Mouse (Mus musculus): ENCODE data around the gene Nfx1. TPM values are rescaled to one million over a fixed set of nuclear protein-coding genes. Genes with fewer than 3 reads are reported as not detected.

Gene Nfx1
- polyA plus RNA-seq, 1 experiment from 2014 or later = 31.7 TPM

DNA sequence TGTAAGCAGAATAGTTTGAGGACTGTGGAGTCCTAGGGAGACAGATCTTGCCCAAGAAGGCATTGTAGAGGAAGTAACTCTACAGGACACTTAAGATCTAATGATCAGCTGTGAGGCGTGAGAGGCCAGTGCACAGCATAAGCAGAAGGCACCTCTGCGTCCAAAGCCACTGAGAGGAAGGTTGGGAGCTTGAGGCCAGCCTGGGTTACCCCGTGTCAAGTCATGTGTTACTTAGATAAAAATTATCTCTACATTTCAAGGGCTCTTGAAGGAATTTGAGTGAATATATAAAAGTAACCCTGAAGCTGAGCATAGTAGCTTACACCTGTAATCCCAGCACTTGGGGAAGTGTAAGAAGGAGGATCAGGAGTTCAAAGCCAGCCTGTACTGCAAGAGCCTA lies 42.6 kb downstream of the Nfx1 start:
- no peaks in the 10 kb centered on the region for H3K9me3 ChIP-seq (ENCODE audit: low read length)
- 81% methylated on average over 3 of the region's 3 CpGs for WGBS
- ATAC-seq (no peak), DNase-seq (ENCODE audit: low spot score) (no peak)
- TF ChIP-seq CTCF (IDR thresholded peaks at IDR 0.05) (no peak), EP300 (IDR thresholded peaks at IDR 0.05) (no peak)
- no peak overlapping the region for H3K27ac ChIP-seq (ENCODE audit: low read length)
- H3K9ac ChIP-seq (replicated peaks; ENCODE audit: low read depth) = no peak overlapping the region
- H3K27me3 ChIP-seq (replicated peaks; ENCODE audit: insufficient read depth, low read length) = no peaks in the 10 kb centered on the region
- H3K36me3 ChIP-seq (ENCODE audit: insufficient read depth, low read length) = peaks cover 34% of the 10 kb centered on the region; the same call in 1 of the 2 replicates
- H3K4me2 ChIP-seq (replicated peaks; ENCODE audit: low read depth, low read length) = no peak overlapping the region
- no peak overlapping the region for H3K4me3 ChIP-seq (ENCODE audit: low read depth, low read length)
- H3K4me1 ChIP-seq (ENCODE audit: insufficient read depth, low read depth, low read length) = no peaks in the 10 kb centered on the region

DNA sequence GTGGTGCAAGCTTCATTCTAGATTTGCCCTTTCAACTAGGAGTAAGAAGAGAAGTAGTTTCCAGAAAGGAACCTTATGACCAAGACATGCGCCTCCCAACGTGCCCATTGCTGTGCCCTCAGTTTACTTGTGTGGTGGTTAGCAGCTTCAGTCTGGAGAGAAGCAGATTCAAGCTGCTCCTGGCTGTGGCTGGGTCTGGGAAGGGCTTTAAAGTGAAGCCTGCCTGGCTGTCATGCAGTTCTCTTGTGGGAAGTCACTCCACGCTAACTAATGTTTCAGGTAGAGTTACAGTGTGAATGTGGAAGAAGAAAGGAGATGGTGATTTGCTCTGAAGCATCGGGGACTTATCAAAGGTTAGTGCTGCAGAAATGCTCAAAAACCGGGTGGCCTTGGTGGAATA lies 45.1 kb downstream of the Nfx1 start:
- ATAC-seq = no peak

DNA sequence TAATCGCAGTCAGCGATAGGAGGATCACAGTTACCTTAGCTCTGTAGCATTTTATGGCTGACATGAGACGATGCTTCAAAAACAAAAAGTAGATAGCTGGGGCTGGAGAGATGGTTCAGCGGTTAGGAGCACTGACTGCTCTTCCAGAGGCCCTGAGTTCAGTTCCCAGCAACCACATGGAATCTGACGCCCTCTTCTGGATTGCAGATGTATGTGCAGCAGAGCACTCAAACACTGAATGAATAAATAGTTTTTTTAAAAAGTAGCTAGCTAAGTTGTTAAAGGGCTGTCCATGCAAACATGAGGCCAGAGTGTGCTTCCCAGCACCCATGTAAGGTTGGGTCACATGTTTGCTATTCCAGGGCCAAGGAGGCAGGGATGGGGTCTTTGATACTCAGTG lies 50.4 kb downstream of the Nfx1 start:
- H3K27me3 ChIP-seq (replicated peaks; ENCODE audit: insufficient read depth, low read length) = no peaks in the 10 kb centered on the region
- ATAC-seq (no peak), DNase-seq (ENCODE audit: low spot score) (no peak)
- H3K4me3 ChIP-seq (ENCODE audit: low read depth, low read length) = no peak overlapping the region
- no peaks in the 10 kb centered on the region for H3K4me1 ChIP-seq (ENCODE audit: insufficient read depth, low read depth, low read length)
- 89% methylated on average over 5 of the region's 5 CpGs for WGBS
- H3K9ac ChIP-seq (replicated peaks; ENCODE audit: low read depth) = no peak overlapping the region
- H3K27ac ChIP-seq (ENCODE audit: low read length) = no peak overlapping the region
- no peak overlapping the region for H3K4me2 ChIP-seq (replicated peaks; ENCODE audit: low read depth, low read length)
- H3K36me3 ChIP-seq (ENCODE audit: insufficient read depth, low read length) = peaks cover 21% of the 10 kb centered on the region; the same call in 1 of the 2 replicates
- TF ChIP-seq EP300 (IDR thresholded peaks at IDR 0.05) (no peak), CTCF (IDR thresholded peaks at IDR 0.05) (peak; percentile 32)
- no peaks in the 10 kb centered on the region for H3K9me3 ChIP-seq (ENCODE audit: low read length)

More for the DNA sequence above, 45.1 kb downstream of the Nfx1 start:
- Histone ChIP-seq H3K27ac (ENCODE audit: low read length) (no peak overlapping the region), H3K9me3 (ENCODE audit: low read length) (no peaks in the 10 kb centered on the region), H3K36me3 (ENCODE audit: insufficient read depth, low read length) (peaks cover 25% of the 10 kb centered on the region; the same call in 1 of the 2 replicates), H3K4me2 (replicated peaks; ENCODE audit: low read depth, low read length) (no peak overlapping the region), H3K4me1 (ENCODE audit: insufficient read depth, low read depth, low read length) (no peaks in the 10 kb centered on the region), H3K27me3 (replicated peaks; ENCODE audit: insufficient read depth, low read length) (no peaks in the 10 kb centered on the region), H3K9ac (replicated peaks; ENCODE audit: low read depth) (no peak overlapping the region), H3K4me3 (ENCODE audit: low read depth, low read length) (no peak overlapping the region)
- 94% methylated on average over 5 of the region's 5 CpGs for WGBS
- TF ChIP-seq CTCF (IDR thresholded peaks at IDR 0.05) = no peak
- TF ChIP-seq EP300 (IDR thresholded peaks at IDR 0.05) = no peak
- no peak for DNase-seq (ENCODE audit: low spot score)

DNA sequence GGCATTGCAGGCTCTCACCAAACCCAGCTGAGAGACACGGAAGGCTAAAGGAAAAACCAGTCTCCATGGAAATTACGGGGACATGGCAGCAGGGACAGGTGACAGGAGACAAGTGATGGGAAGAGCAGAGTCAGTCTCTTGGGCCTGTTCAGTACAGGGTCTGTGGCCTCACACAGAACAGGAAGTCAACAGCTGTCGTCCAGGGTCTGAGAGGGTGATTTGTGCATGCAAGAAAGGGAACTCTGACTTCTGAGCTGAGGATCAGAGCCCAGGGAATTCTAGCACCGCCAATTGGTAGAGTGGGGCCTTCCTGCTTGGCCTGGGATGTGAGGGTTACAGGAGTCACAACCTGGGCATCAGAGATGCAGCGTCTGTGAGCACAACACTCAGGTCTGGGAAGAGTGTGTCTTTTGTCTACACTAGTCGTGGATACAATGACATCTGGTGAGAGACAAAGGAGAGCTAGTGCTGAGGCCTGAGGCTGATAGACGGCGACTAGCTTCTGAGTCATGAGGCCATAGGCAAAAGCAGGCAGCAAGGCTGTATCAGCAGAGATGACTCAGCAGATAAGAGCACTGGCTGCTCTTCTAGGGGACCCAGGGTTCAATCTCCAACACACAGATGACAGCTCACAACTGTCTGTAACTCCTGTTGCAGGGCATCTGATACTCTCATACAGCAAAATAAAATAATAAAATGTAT lies 55.5 kb downstream of the Nfx1 start:
- peaks cover 10% of the 10 kb centered on the region; the same call in 1 of the 2 replicates for H3K36me3 ChIP-seq (ENCODE audit: insufficient read depth, low read length)

DNA sequence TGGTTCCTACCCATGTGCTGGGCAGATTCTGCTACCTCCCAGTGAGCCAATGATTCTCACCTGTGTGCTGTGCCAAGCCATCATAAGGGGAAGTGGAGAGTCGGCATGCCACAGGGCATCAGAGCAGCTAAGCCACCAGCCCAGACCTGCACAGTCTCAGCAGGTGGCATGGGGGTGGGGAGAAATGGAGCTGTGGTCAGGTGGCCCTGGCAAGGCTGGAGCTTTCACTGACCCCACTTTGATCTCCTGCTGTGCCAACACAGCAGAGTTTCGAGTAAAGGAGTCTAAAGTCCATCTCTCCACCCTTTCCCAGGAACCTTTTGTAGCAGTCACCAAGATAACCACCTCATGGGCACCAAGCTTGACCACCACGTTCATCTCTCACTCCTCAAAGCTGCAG lies 57.2 kb downstream of the Nfx1 start:
- no peak for DNase-seq (ENCODE audit: low spot score)
- H3K9ac ChIP-seq (replicated peaks; ENCODE audit: low read depth) = no peak overlapping the region
- TF ChIP-seq CTCF (IDR thresholded peaks at IDR 0.05) (no peak), EP300 (IDR thresholded peaks at IDR 0.05) (no peak)
- H3K36me3 ChIP-seq (ENCODE audit: insufficient read depth, low read length) = no peaks in the 10 kb centered on the region
- H3K27me3 ChIP-seq (replicated peaks; ENCODE audit: insufficient read depth, low read length) = no peaks in the 10 kb centered on the region
- no peak overlapping the region for H3K27ac ChIP-seq (ENCODE audit: low read length)
- no peaks in the 10 kb centered on the region for H3K4me1 ChIP-seq (ENCODE audit: insufficient read depth, low read depth, low read length)
- no peaks in the 10 kb centered on the region for H3K9me3 ChIP-seq (ENCODE audit: low read length)
- 87% methylated on average over 3 of the region's 3 CpGs for WGBS
- ATAC-seq = no peak
- H3K4me2 ChIP-seq (replicated peaks; ENCODE audit: low read depth, low read length) = no peak overlapping the region
- H3K4me3 ChIP-seq (ENCODE audit: low read depth, low read length) = no peak overlapping the region

More for the DNA sequence above, 55.5 kb downstream of the Nfx1 start:
- 66% methylated on average over 8 of the region's 8 CpGs for whole genome bisulfite sequencing
- H3K4me3 ChIP-seq (ENCODE audit: low read depth, low read length) = no peak overlapping the region
- DNase-seq (ENCODE audit: low spot score) (no peak), ATAC-seq (no peak)
- TF ChIP-seq CTCF (IDR thresholded peaks at IDR 0.05) (no peak), EP300 (IDR thresholded peaks at IDR 0.05) (no peak)
- H3K9ac ChIP-seq (replicated peaks; ENCODE audit: low read depth) = no peak overlapping the region
- H3K9me3 ChIP-seq (ENCODE audit: low read length) = no peaks in the 10 kb centered on the region
- H3K4me2 ChIP-seq (replicated peaks; ENCODE audit: low read depth, low read length) = no peak overlapping the region
- H3K27ac ChIP-seq (ENCODE audit: low read length) = no peak overlapping the region
- H3K27me3 ChIP-seq (replicated peaks; ENCODE audit: insufficient read depth, low read length) = no peaks in the 10 kb centered on the region
- H3K4me1 ChIP-seq (ENCODE audit: insufficient read depth, low read depth, low read length) = no peaks in the 10 kb centered on the region

DNA sequence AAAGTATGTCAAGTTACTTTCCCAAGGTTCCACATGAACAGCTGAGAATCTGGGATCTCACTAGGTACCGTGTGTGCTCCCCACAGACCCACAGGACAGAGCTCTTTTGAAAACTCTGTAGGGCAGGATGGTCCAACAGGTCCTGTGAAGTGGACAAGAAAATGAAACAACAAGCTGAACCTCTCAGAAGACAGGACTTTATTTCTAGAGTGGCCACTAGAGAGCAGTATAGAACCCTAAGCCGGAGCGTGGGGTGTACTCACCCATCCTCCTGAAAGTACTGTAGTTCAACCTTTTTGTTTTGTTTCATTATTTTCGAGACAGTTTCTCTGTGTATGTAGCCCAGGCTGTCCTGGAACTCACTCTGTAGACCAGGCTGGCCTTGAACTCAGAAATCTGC lies 57.6 kb downstream of the Nfx1 start:
- Histone ChIP-seq H3K27me3 (replicated peaks; ENCODE audit: insufficient read depth, low read length) (no peaks in the 10 kb centered on the region), H3K9me3 (ENCODE audit: low read length) (no peaks in the 10 kb centered on the region), H3K4me1 (ENCODE audit: insufficient read depth, low read depth, low read length) (no peaks in the 10 kb centered on the region), H3K27ac (ENCODE audit: low read length) (no peak overlapping the region), H3K4me2 (replicated peaks; ENCODE audit: low read depth, low read length) (no peak overlapping the region), H3K36me3 (ENCODE audit: insufficient read depth, low read length) (no peaks in the 10 kb centered on the region), H3K9ac (replicated peaks; ENCODE audit: low read depth) (no peak overlapping the region), H3K4me3 (ENCODE audit: low read depth, low read length) (no peak overlapping the region)
- DNase-seq (ENCODE audit: low spot score) (no peak), ATAC-seq (no peak)
- TF ChIP-seq CTCF (IDR thresholded peaks at IDR 0.05) = peak; percentile 39
- TF ChIP-seq EP300 (IDR thresholded peaks at IDR 0.05) = no peak
- 82% methylated on average over 4 of the region's 4 CpGs for WGBS
